Mouse (Mus musculus) retina, embryonic 14.5 days (tissue): ENCODE measurements at regions not wholly inside any gene's neighbourhood (a gene's known extent, or its start where the extent isn't known, plus 50 kb on each side); places are given as distances from the start of the nearest gene placed in this dataset.

Experiments used
- DNase-seq: peaks from one replicate; pipeline ENCODE4 v3.0.0-alpha.2; 2015; ENCODE audit warnings: low spot score

- no peak for DNase-seq
Measured at GRCm38 (mm10) chr12:118549071-118549470, 247.8 kb upstream of the Sp4 start.

- DNase-seq, result no peak
Measured at GRCm38 (mm10) chr12:118540336-118540735, 239.1 kb upstream of the Sp4 start.

- DNase-seq, result no peak
Measured at GRCm38 (mm10) chr12:118530514-118530913, 229.3 kb upstream of the Sp4 start.

- DNase-seq, result no peak
Measured at GRCm38 (mm10) chr12:118529428-118530361, 228.5 kb upstream of the Sp4 start.

GRCm38 (mm10) chr12:118521770-118522169 lies 220.5 kb upstream of the Sp4 start:
- DNase-seq, result peak; percentile 80

- DNase-seq, result peak; percentile 49
Measured at GRCm38 (mm10) chr12:118521329-118521728, 220.1 kb upstream of the Sp4 start.

GRCm38 (mm10) chr12:118519801-118520327 lies 218.6 kb upstream of the Sp4 start:
- DNase-seq, result no peak

GRCm38 (mm10) chr12:118510989-118511388 lies 209.7 kb upstream of the Sp4 start:
- no peak for DNase-seq

GRCm38 (mm10) chr12:118508972-118509917 lies 208.0 kb upstream of the Sp4 start:
- DNase-seq, result no peak

GRCm38 (mm10) chr12:118500392-118500791 lies 199.2 kb upstream of the Sp4 start:
- no peak for DNase-seq

- DNase-seq, result no peak
Measured at GRCm38 (mm10) chr12:118488038-118488437, 186.8 kb upstream of the Sp4 start.

GRCm38 (mm10) chr12:118486434-118486833 lies 185.2 kb upstream of the Sp4 start:
- no peak for DNase-seq

- no peak for DNase-seq
Measured at GRCm38 (mm10) chr12:118481347-118481746, 180.1 kb upstream of the Sp4 start.

GRCm38 (mm10) chr12:118474732-118475131 lies 173.5 kb upstream of the Sp4 start:
- DNase-seq, result no peak

- DNase-seq, result no peak
Measured at GRCm38 (mm10) chr12:118466837-118467236, 165.6 kb upstream of the Sp4 start.

GRCm38 (mm10) chr12:118457493-118458408 lies 156.5 kb upstream of the Sp4 start:
- DNase-seq, result peak; percentile 93

- DNase-seq, result peak; percentile 59
Measured at GRCm38 (mm10) chr12:118455609-118456008, 154.4 kb upstream of the Sp4 start.

GRCm38 (mm10) chr12:118439626-118440025 lies 138.4 kb upstream of the Sp4 start:
- no peak for DNase-seq

GRCm38 (mm10) chr12:118438882-118439281 lies 137.6 kb upstream of the Sp4 start:
- DNase-seq, result no peak

- DNase-seq, result no peak
Measured at GRCm38 (mm10) chr12:118432703-118433102, 131.5 kb upstream of the Sp4 start.

GRCm38 (mm10) chr12:118428384-118428783 lies 127.1 kb upstream of the Sp4 start:
- no peak for DNase-seq
